Mouse (Mus musculus): ENCODE results near the gene Krt87.

The Krt87 gene

DNA sequence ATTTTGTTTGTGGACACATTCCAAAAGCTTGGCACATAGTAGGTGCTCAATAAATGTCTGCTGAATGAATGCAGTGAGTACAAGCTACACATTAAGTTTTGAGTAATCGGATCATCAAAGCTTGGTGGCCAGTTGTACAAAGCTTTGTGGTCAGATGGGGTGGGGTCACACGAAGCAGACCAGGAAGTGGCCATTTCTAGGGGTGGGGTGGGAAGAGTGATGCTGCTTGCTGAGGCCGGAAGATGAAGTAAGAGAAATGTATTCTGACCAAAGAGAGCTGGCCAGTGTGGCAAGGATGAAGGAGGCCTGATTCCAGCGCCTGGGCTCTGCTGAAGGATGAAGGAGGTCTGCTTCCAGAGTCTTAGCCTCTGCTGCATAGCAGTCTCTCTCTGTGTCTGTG lies 30.5 kb upstream of the Krt87 start:
- no peaks in the 10 kb centered on the region for H3K36me3 ChIP-seq (ENCODE audit: insufficient read depth, low read length)
- H3K4me1 ChIP-seq (replicated peaks; ENCODE audit: low read depth, low read length), result no peaks in the 10 kb centered on the region
- H3K4me3 ChIP-seq (replicated peaks; ENCODE audit: low read length), result no peak overlapping the region
- H3K9me3 ChIP-seq (ENCODE audit: low read length), result no peaks in the 10 kb centered on the region
- H3K27me3 ChIP-seq (ENCODE audit: insufficient read depth, low read length), result peaks cover 3% of the 10 kb centered on the region; the same call in 1 of the 2 replicates
- TF ChIP-seq NANOG (IDR thresholded peaks at IDR 0.05; ENCODE audit: borderline replicate concordance, low read length) (no peak), CTCF (conservative IDR thresholded peaks at IDR 0.05; ENCODE audit: low read length) (no peak), POU5F1 (IDR thresholded peaks at IDR 0.05; ENCODE audit: borderline replicate concordance, low read length) (no peak)

DNA sequence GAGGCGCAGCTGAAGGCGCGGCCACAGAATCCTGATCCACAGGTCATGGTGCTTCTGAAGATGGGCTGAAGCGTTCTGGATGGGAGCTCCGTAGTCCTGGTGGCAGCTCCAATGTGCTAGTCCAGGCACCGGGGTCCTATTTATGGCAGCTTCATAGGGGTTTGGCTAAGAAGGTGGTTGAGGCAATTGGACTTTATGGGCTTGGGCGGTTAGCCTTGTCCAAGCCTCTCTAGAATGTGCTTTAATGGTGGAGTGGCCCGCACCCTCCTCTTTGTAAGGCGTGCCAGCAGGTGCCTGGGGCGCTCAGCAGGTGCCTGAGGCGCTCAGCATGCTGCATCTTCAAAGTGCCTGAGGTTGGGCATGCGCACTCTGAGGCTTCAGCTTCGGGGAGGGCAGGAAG lies 25.0 kb upstream of the Krt87 start, which contains the start of gene Krt81:
Gene Krt81 (minus strand): TSS at position 101 of the 400 bp plus-strand sequence.
- Histone ChIP-seq H3K36me3 (ENCODE audit: insufficient read depth, low read length) (no peaks in the 10 kb centered on the region), H3K9me3 (ENCODE audit: low read length) (peaks cover 17% of the 10 kb centered on the region), H3K4me3 (replicated peaks; ENCODE audit: low read length) (peak within 1 kb of the TSS; percentile 57), H3K27me3 (ENCODE audit: insufficient read depth, low read length) (peaks cover 26% of the 10 kb centered on the region), H3K4me1 (replicated peaks; ENCODE audit: low read depth, low read length) (peaks cover 11% of the 10 kb centered on the region)
- TF ChIP-seq CTCF (conservative IDR thresholded peaks at IDR 0.05; ENCODE audit: low read length) (no peak), NANOG (IDR thresholded peaks at IDR 0.05; ENCODE audit: borderline replicate concordance, low read length) (no peak), POU5F1 (IDR thresholded peaks at IDR 0.05; ENCODE audit: borderline replicate concordance, low read length) (no peak)

DNA sequence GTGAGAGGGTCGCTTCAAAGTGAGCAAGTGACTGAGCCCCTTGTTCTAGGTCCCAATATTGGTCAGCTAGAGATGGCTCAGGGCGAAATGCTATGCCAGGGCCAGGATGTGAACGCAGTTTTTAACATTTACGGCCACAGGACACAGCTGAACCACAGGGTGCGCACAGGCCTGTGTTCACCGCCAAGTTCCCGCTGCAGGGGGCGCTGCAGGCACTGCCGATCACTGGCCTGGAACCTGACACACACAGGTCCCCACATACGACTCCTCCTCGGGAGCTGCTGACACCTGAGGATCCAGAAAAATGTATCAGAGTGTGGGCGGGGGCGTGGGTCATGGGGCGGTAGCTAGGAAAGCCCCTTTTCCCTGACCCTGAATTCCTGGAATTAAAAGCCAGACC lies 20.7 kb upstream of the Krt87 start:
- Histone ChIP-seq H3K4me1 (replicated peaks; ENCODE audit: low read depth, low read length) (peaks cover 11% of the 10 kb centered on the region), H3K36me3 (ENCODE audit: insufficient read depth, low read length) (no peaks in the 10 kb centered on the region), H3K9me3 (ENCODE audit: low read length) (peaks cover 20% of the 10 kb centered on the region), H3K4me3 (replicated peaks; ENCODE audit: low read length) (no peak overlapping the region), H3K27me3 (ENCODE audit: insufficient read depth, low read length) (peaks cover 23% of the 10 kb centered on the region)
- TF ChIP-seq NANOG (IDR thresholded peaks at IDR 0.05; ENCODE audit: borderline replicate concordance, low read length), result no peak
- TF ChIP-seq CTCF (conservative IDR thresholded peaks at IDR 0.05; ENCODE audit: low read length), result peak; percentile 51
- TF ChIP-seq POU5F1 (IDR thresholded peaks at IDR 0.05; ENCODE audit: borderline replicate concordance, low read length), result no peak

GRCm38 (mm10) chr15:101458361-101458930 lies 19.8 kb upstream of the Krt87 start:
- Histone ChIP-seq H3K27me3 (ENCODE audit: insufficient read depth, low read length) (peaks cover 19% of the 10 kb centered on the region), H3K4me3 (replicated peaks; ENCODE audit: low read length) (no peak overlapping the region), H3K36me3 (ENCODE audit: insufficient read depth, low read length) (no peaks in the 10 kb centered on the region), H3K9me3 (ENCODE audit: low read length) (peaks cover 21% of the 10 kb centered on the region), H3K4me1 (replicated peaks; ENCODE audit: low read depth, low read length) (peaks cover 6% of the 10 kb centered on the region)
- no peak for TF ChIP-seq NANOG (IDR thresholded peaks at IDR 0.05; ENCODE audit: borderline replicate concordance, low read length)
- no peak for TF ChIP-seq POU5F1 (IDR thresholded peaks at IDR 0.05; ENCODE audit: borderline replicate concordance, low read length)
- TF ChIP-seq CTCF (conservative IDR thresholded peaks at IDR 0.05; ENCODE audit: low read length), result no peak

GRCm38 (mm10) chr15:101455891-101456290 lies 17.3 kb upstream of the Krt87 start:
- TF ChIP-seq CTCF (conservative IDR thresholded peaks at IDR 0.05; ENCODE audit: low read length) (0 out of 2 replicates have a peak, but pooled peaks have one; percentile 10), NANOG (IDR thresholded peaks at IDR 0.05; ENCODE audit: borderline replicate concordance, low read length) (no peak), POU5F1 (IDR thresholded peaks at IDR 0.05; ENCODE audit: borderline replicate concordance, low read length) (no peak)
- no peaks in the 10 kb centered on the region for H3K36me3 ChIP-seq (ENCODE audit: insufficient read depth, low read length)
- peaks cover 33% of the 10 kb centered on the region for H3K9me3 ChIP-seq (ENCODE audit: low read length)
- H3K27me3 ChIP-seq (ENCODE audit: insufficient read depth, low read length), result no peaks in the 10 kb centered on the region
- no peak overlapping the region for H3K4me3 ChIP-seq (replicated peaks; ENCODE audit: low read length)
- peaks cover 6% of the 10 kb centered on the region for H3K4me1 ChIP-seq (replicated peaks; ENCODE audit: low read depth, low read length)

GRCm38 (mm10) chr15:101455292-101455691 lies 16.7 kb upstream of the Krt87 start:
- Histone ChIP-seq H3K36me3 (ENCODE audit: insufficient read depth, low read length) (no peaks in the 10 kb centered on the region), H3K9me3 (ENCODE audit: low read length) (peaks cover 32% of the 10 kb centered on the region), H3K4me1 (replicated peaks; ENCODE audit: low read depth, low read length) (peaks cover 6% of the 10 kb centered on the region), H3K27me3 (ENCODE audit: insufficient read depth, low read length) (no peaks in the 10 kb centered on the region), H3K4me3 (replicated peaks; ENCODE audit: low read length) (no peak overlapping the region)
- no peak for TF ChIP-seq POU5F1 (IDR thresholded peaks at IDR 0.05; ENCODE audit: borderline replicate concordance, low read length)
- no peak for TF ChIP-seq NANOG (IDR thresholded peaks at IDR 0.05; ENCODE audit: borderline replicate concordance, low read length)
- no peak for TF ChIP-seq CTCF (conservative IDR thresholded peaks at IDR 0.05; ENCODE audit: low read length)

DNA sequence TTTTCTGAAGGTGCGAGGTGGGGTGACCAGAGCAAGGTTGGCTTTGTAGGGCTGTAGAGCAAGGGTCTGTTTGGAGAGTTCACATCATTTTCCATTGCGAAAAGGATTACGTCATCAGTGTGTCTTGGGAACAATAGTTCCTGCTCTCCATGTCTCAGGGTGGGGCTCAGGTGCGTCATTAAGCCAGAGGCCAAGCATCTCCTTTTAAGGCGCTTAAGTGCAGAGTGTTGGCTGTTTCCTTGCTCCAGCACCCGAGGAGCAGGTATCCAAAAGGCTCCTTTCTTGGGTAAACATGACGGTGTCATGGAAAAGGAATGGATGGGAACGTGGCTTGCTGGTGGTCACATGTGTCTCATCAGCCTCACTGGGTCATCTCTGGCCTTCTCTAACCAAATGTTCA lies 16.2 kb upstream of the Krt87 start:
- no peak for TF ChIP-seq CTCF (conservative IDR thresholded peaks at IDR 0.05; ENCODE audit: low read length)
- no peak for TF ChIP-seq NANOG (IDR thresholded peaks at IDR 0.05; ENCODE audit: borderline replicate concordance, low read length)
- no peak for TF ChIP-seq POU5F1 (IDR thresholded peaks at IDR 0.05; ENCODE audit: borderline replicate concordance, low read length)
- H3K36me3 ChIP-seq (ENCODE audit: insufficient read depth, low read length), result no peaks in the 10 kb centered on the region
- H3K9me3 ChIP-seq (ENCODE audit: low read length), result peaks cover 29% of the 10 kb centered on the region
- peaks cover 6% of the 10 kb centered on the region for H3K4me1 ChIP-seq (replicated peaks; ENCODE audit: low read depth, low read length)
- no peaks in the 10 kb centered on the region for H3K27me3 ChIP-seq (ENCODE audit: insufficient read depth, low read length)
- H3K4me3 ChIP-seq (replicated peaks; ENCODE audit: low read length), result no peak overlapping the region

GRCm38 (mm10) chr15:101453093-101453736 lies 14.6 kb upstream of the Krt87 start:
- TF ChIP-seq NANOG (IDR thresholded peaks at IDR 0.05; ENCODE audit: borderline replicate concordance, low read length) (no peak), CTCF (conservative IDR thresholded peaks at IDR 0.05; ENCODE audit: low read length) (peak; percentile 42)
- Histone ChIP-seq H3K4me1 (replicated peaks; ENCODE audit: low read depth, low read length) (no peaks in the 10 kb centered on the region), H3K4me3 (replicated peaks; ENCODE audit: low read length) (no peak overlapping the region), H3K27me3 (ENCODE audit: insufficient read depth, low read length) (no peaks in the 10 kb centered on the region), H3K36me3 (ENCODE audit: insufficient read depth, low read length) (no peaks in the 10 kb centered on the region), H3K9me3 (ENCODE audit: low read length) (peaks cover 28% of the 10 kb centered on the region)
